Mouse (Mus musculus): ENCODE data around the gene Gsdma2. TPM values are rescaled to one million over a fixed set of nuclear protein-coding genes. Genes with fewer than 3 reads are reported as not detected.
A peak's percentile ranks its signal among the peaks of the same experiment; 100 is the strongest.
"Not testable (repeated sequence)": the region's sequence is repeated elsewhere in the genome, so short reads cannot be mapped to it uniquely, and the experiment has no call there.

Gsdma2 gene
- polyA plus RNA-seq (2015; fragmentation: Nextera tagmentation; extraction: Ambion mirVana) = 0.20 and 0.21 TPM in 2 replicates

DNA sequence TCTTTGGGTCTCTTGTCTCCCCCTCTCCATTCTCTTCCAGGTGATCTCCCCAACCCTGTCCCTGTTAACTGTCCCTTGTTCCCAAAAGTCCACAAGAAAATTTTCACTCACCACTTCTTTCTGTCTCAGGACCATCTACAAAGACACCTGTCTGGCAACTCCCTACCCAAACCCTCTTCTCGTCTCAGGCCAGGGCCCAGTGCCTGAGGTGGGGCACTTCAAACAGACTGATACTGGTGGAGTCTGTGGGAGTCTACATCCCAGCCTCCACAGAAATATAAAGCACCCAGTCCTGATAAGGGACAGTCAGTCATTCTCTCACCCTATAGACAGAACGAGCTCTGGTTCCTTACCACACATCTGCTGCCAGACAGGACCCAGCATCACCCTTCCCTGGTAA lies at the start of gene Gsdma2:
Gene Gsdma2, plus strand, starts transcription at position 301 of the 400 bp plus-strand sequence.
- Histone ChIP-seq H3K9me3 (no peaks in the 10 kb centered on the region), H3K4me2 (replicated peaks) (no peak within 1 kb of the TSS), H3K27me3 (replicated peaks) (no peaks in the 10 kb centered on the region), H3K27ac (no peak within 1 kb of the TSS), H3K36me3 (no peaks in the 10 kb centered on the region), H3K4me3 (replicated peaks) (no peak within 1 kb of the TSS), H3K9ac (no peak within 1 kb of the TSS), H3K4me1 (replicated peaks) (no peaks in the 10 kb centered on the region)
- 38% methylated on average over 2 of the region's 2 CpGs for WGBS
- ATAC-seq = no peak

DNA sequence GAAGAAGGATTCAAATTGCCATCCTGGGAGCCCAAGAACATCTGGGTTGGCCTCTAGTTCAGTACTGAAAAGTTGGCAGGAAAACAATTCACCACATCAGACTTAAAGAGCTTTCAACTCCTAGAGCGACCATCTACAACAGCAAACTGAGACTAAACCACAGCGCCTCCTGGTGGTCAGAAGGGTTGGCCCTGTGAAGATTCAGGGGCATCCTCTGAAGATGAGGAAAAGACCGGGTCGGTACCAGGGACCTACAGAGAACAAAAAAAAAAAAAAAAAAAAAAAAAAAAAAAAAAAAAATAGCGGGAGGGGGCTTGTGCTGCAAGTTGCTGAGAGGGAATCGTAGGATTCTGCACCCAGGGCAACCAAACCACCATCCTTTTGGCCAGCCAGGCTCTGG lies 49.2 kb upstream of the Gsdma2 start:
- no peak overlapping the region for H3K9ac ChIP-seq
- peaks cover 12% of the 10 kb centered on the region for H3K27me3 ChIP-seq (replicated peaks)
- 42% methylated on average over 5 of the region's 6 CpGs for WGBS
- H3K9me3 ChIP-seq = no peaks in the 10 kb centered on the region
- 0 out of 2 replicates have a peak, but pooled peaks have one; percentile 26 for ATAC-seq
- peaks cover 10% of the 10 kb centered on the region; the same call in 1 of the 2 replicates for H3K4me1 ChIP-seq (replicated peaks)
- H3K36me3 ChIP-seq = no peaks in the 10 kb centered on the region
- no peak overlapping the region for H3K4me3 ChIP-seq (replicated peaks)
- no peak overlapping the region for H3K4me2 ChIP-seq (replicated peaks)
- no peak overlapping the region for H3K27ac ChIP-seq

- Histone ChIP-seq H3K9me3 (no peaks in the 10 kb centered on the region), H3K36me3 (no peaks in the 10 kb centered on the region), H3K4me1 (replicated peaks) (peaks cover 11% of the 10 kb centered on the region; the same call in 1 of the 2 replicates), H3K4me2 (replicated peaks) (no peak within 1 kb of the TSS), H3K27ac (no peak within 1 kb of the TSS), H3K9ac (no peak within 1 kb of the TSS), H3K4me3 (replicated peaks) (no peak within 1 kb of the TSS), H3K27me3 (replicated peaks) (peaks cover 12% of the 10 kb centered on the region)
- no peak for ATAC-seq
- 72% methylated on average over 8 of the region's 8 CpGs for WGBS
These were observed 48.6 kb upstream of the Gsdma2 start, which contains the start of gene Lrrc3c for GRCm38 (mm10) chr11:98597991-98598390. TSS of gene Lrrc3c (plus strand) at chr11:98598291.

- H3K4me1 ChIP-seq (replicated peaks) = peaks cover 11% of the 10 kb centered on the region; the same call in 1 of the 2 replicates
- H3K4me2 ChIP-seq (replicated peaks) = no peak overlapping the region
- no peaks in the 10 kb centered on the region for H3K36me3 ChIP-seq
- H3K9me3 ChIP-seq = no peaks in the 10 kb centered on the region
- H3K9ac ChIP-seq = no peak overlapping the region
- H3K27me3 ChIP-seq (replicated peaks) = peaks cover 12% of the 10 kb centered on the region
- H3K27ac ChIP-seq = no peak overlapping the region
- no peak for ATAC-seq
- 67% methylated on average over 18 of the region's 18 CpGs for WGBS
- H3K4me3 ChIP-seq (replicated peaks) = no peak overlapping the region
These were observed 47.7 kb upstream of the Gsdma2 start for GRCm38 (mm10) chr11:98598851-98599290.

- Histone ChIP-seq H3K4me1 (replicated peaks) (peaks cover 11% of the 10 kb centered on the region; the same call in 1 of the 2 replicates), H3K9me3 (no peaks in the 10 kb centered on the region), H3K4me2 (replicated peaks) (no peak overlapping the region), H3K36me3 (no peaks in the 10 kb centered on the region), H3K27ac (no peak overlapping the region), H3K9ac (no peak overlapping the region), H3K27me3 (replicated peaks) (peaks cover 12% of the 10 kb centered on the region), H3K4me3 (replicated peaks) (no peak overlapping the region)
- WGBS = 35% methylated on average over 18 of the region's 18 CpGs
- no peak for ATAC-seq
These were observed 47.3 kb upstream of the Gsdma2 start for GRCm38 (mm10) chr11:98599291-98599690.

DNA sequence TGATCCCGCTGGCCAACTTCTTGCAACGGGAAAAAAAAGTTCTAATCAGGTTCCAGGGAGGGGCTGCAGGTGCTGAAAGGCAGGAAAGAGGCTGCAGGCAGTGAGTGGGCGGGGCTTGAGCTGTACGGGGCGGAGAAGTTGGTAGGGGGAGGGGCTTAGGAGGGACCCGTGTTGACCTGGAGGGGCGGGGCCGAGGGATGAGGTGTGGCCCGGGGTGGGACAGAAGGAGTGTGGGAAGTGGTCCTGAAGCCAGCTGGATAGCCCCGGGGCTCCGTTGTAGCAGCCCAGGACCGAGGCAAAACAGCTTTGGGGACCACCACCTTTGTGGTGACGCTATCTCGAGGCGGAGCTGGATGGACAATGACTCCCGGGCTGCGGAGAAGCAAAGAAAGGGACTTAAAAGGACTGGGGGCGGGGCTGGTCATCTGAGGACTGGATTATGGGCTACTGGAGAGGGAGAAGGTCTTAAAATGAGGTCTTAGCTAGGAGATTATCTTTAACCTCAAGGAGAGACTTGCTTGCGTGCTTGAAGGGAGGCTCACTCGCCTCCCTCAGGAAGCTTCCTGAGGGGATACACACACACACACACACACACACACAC lies 44.4 kb upstream of the Gsdma2 start:
- no peaks in the 10 kb centered on the region for H3K9me3 ChIP-seq
- peaks cover 11% of the 10 kb centered on the region; the same call in 1 of the 2 replicates for H3K4me1 ChIP-seq (replicated peaks)
- H3K27me3 ChIP-seq (replicated peaks) = peaks cover 12% of the 10 kb centered on the region
- H3K4me3 ChIP-seq (replicated peaks) = peak overlapping the region; percentile 40
- H3K27ac ChIP-seq = no peak overlapping the region
- H3K4me2 ChIP-seq (replicated peaks) = peak overlapping the region; percentile 69
- H3K9ac ChIP-seq = 0 out of 2 replicates have a peak overlapping the region, but pooled peaks have one; percentile 6
- WGBS = 2% methylated on average over 20 of the region's 20 CpGs
- peak; percentile 85 for ATAC-seq
- H3K36me3 ChIP-seq = no peaks in the 10 kb centered on the region

- Histone ChIP-seq H3K9ac (no peak overlapping the region), H3K4me3 (replicated peaks) (no peak overlapping the region), H3K9me3 (no peaks in the 10 kb centered on the region), H3K4me1 (replicated peaks) (peaks cover 11% of the 10 kb centered on the region; the same call in 1 of the 2 replicates), H3K4me2 (replicated peaks) (no peak overlapping the region), H3K36me3 (no peaks in the 10 kb centered on the region), H3K27me3 (replicated peaks) (peaks cover 6% of the 10 kb centered on the region; the same call in 1 of the 2 replicates), H3K27ac (no peak overlapping the region)
- ATAC-seq = no peak
- WGBS = 86% methylated on average over 2 of the region's 2 CpGs
These were observed 42.6 kb upstream of the Gsdma2 start for GRCm38 (mm10) chr11:98603953-98604352.

- not testable (repeated sequence) for H3K4me3 ChIP-seq (replicated peaks); ATAC-seq; H3K36me3 ChIP-seq; H3K27ac ChIP-seq; H3K27me3 ChIP-seq (replicated peaks); H3K9ac ChIP-seq; H3K4me2 ChIP-seq (replicated peaks); H3K9me3 ChIP-seq
- H3K4me1 ChIP-seq (replicated peaks) = peaks cover 11% of the 10 kb centered on the region; the same call in 1 of the 2 replicates
- WGBS = 67% methylated on average over 6 of the region's 6 CpGs
These were observed 41.6 kb upstream of the Gsdma2 start for GRCm38 (mm10) chr11:98604911-98605310.

DNA sequence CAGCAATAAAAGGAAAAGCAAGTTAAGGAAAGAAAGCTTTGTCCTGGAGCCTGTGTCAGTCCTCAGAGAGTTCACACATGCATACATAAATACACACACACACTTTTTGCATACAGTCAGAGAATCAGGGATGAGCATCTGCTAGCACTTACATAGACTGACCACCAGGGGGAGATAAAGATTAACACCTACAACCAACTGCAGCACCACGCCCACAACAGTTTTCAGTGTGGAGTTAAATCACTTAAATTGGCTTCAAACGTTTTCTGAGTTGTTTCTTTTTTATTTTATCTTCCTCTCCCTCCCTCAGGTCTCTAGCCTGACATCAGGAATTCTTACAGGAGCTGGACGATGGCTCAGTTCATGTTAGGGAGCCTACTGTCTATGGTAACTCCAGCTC lies 39.8 kb upstream of the Gsdma2 start:
- Histone ChIP-seq H3K27me3 (replicated peaks) (no peaks in the 10 kb centered on the region), H3K4me1 (replicated peaks) (peaks cover 7% of the 10 kb centered on the region; the same call in 1 of the 2 replicates), H3K27ac (no peak overlapping the region), H3K4me2 (replicated peaks) (no peak overlapping the region), H3K9ac (no peak overlapping the region), H3K4me3 (replicated peaks) (no peak overlapping the region), H3K36me3 (no peaks in the 10 kb centered on the region), H3K9me3 (no peaks in the 10 kb centered on the region)
- WGBS = 8% methylated on average over 3 of the region's 3 CpGs
- 0 out of 2 replicates have a peak, but pooled peaks have one; percentile 47 for ATAC-seq

DNA sequence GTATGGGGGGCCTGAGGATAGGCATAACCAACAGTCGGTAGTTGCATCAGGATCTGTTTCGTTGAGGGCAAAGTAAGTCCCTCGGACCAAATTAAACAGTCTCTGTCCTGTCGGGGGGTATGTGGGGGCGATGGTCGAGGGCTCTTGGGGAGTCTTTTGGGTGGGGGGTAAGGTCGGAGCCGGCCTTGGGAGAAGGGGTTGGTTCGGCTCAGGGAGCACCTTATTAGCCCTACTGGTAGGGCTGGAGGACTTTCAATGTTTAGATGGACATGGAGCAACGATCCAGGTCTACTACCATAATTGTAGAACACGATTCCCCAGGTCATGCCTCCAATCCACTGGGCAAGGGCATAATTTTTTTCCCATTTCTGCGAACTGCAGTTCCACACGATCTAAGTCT lies 25.8 kb upstream of the Gsdma2 start:
- Histone ChIP-seq H3K9ac (no peak overlapping the region), H3K36me3 (no peaks in the 10 kb centered on the region), H3K27me3 (replicated peaks) (no peaks in the 10 kb centered on the region), H3K27ac (no peak overlapping the region), H3K4me1 (replicated peaks) (no peaks in the 10 kb centered on the region), H3K9me3 (no peaks in the 10 kb centered on the region), H3K4me3 (replicated peaks) (no peak overlapping the region), H3K4me2 (replicated peaks) (no peak overlapping the region)
- WGBS = 92% methylated on average over 13 of the region's 13 CpGs
- no peak for ATAC-seq

GRCm38 (mm10) chr11:98623981-98624380 lies 22.6 kb upstream of the Gsdma2 start:
- not testable (repeated sequence) for H3K9ac ChIP-seq; ATAC-seq; H3K27me3 ChIP-seq (replicated peaks); H3K27ac ChIP-seq; H3K4me1 ChIP-seq (replicated peaks); H3K4me3 ChIP-seq (replicated peaks); H3K36me3 ChIP-seq; H3K9me3 ChIP-seq; H3K4me2 ChIP-seq (replicated peaks)
- WGBS = 75% methylated on average over 6 of the region's 6 CpGs

- not testable (repeated sequence) for H3K4me2 ChIP-seq (replicated peaks); H3K9me3 ChIP-seq; H3K27me3 ChIP-seq (replicated peaks); ATAC-seq; H3K27ac ChIP-seq; H3K36me3 ChIP-seq; H3K9ac ChIP-seq; H3K4me3 ChIP-seq (replicated peaks); H3K4me1 ChIP-seq (replicated peaks)
- WGBS = 91% methylated on average over 2 of the region's 2 CpGs
These were observed 22.2 kb upstream of the Gsdma2 start for GRCm38 (mm10) chr11:98624381-98624780.

All from intestine, embryonic 15.5 days (tissue).